ENCODE assay signal across 9 mouse cellular contexts in genomic region chr4:155487746-155488145, GRCm38 (mm10). TPM values are rescaled to one million over a fixed set of nuclear protein-coding genes. Genes with fewer than 3 reads are reported as not detected.
DNase-seq lines count a peak whose midpoint lies in the region; ATAC-seq and TF ChIP-seq lines count a peak whose summit lies in the region.
"Had no signal": no experiment of that assay in that cellular context is flagged by ENCODE, and none has a peak within 500 bp of the region (broad histone marks: within the 10 kb centered on the region; RNA-seq: fewer than 3 reads in every experiment).

No protein-coding gene starts in this region.

- peak; percentile 10 for ATAC-seq in lung, postnatal 0 days
- no peak for ATAC-seq in limb, embryonic 12.5 days (ENCODE audit: insufficient number of reproducible peaks, insufficient read depth, low FRiP score, low TSS enrichment, low read depth)
- ATAC-seq in stomach, embryonic 15.5 days (ENCODE audit: insufficient read depth, low FRiP score, low read depth): no peak

- no peak for TF ChIP-seq CTCF in gastrocnemius, adult 2 months (IDR thresholded peaks at IDR 0.05)
- no peak for TF ChIP-seq CTCF in lung, postnatal 0 days (IDR thresholded peaks at IDR 0.05)

- no peak overlapping the region for H3K9ac ChIP-seq in lung, postnatal 0 days (replicated peaks; ENCODE audit: low read depth)
- H3K9ac ChIP-seq in limb, embryonic 12.5 days (replicated peaks): 0 out of 2 replicates have a peak overlapping the region, but pooled peaks have one; percentile 18
- no peak overlapping the region for H3K9ac ChIP-seq in stomach, embryonic 15.5 days

- DNase-seq in gastrocnemius, adult 2 months: no peak
- no peak for DNase-seq in gastrocnemius, postnatal 4 days (ENCODE audit: low spot score in 2 of 2)
- DNase-seq in lung, postnatal 0 days (ENCODE audit: low spot score): peak; percentile 55
- DNase-seq in lung, postnatal 14 days: no peak
- DNase-seq in cerebellum, postnatal 14 days: no peak
- DNase-seq in urinary bladder, postnatal 25 days (ENCODE audit: low spot score): no peak
- DNase-seq: thymus, adult 2 months had no signal

- H3K4me2 ChIP-seq in lung, postnatal 0 days (replicated peaks; ENCODE audit: low read depth, low read length): no peak overlapping the region
- H3K4me2 ChIP-seq in limb, embryonic 12.5 days: no peak overlapping the region
- peak overlapping the region; percentile 29; the same call in 1 of the 2 replicates for H3K4me2 ChIP-seq in stomach, embryonic 15.5 days

- H3K9me3 ChIP-seq in lung, postnatal 0 days (ENCODE audit: low read length): no peaks in the 10 kb centered on the region
- no peaks in the 10 kb centered on the region for H3K9me3 ChIP-seq in limb, embryonic 12.5 days
- H3K9me3 ChIP-seq in stomach, embryonic 15.5 days: no peaks in the 10 kb centered on the region

- H3K4me3 ChIP-seq in gastrocnemius, adult 2 months: no peak overlapping the region
- H3K4me3 ChIP-seq in lung, postnatal 0 days (ENCODE audit: low read depth, low read length): no peak overlapping the region
- H3K4me3 ChIP-seq in limb, embryonic 12.5 days (replicated peaks): no peak overlapping the region
- H3K4me3 ChIP-seq in stomach, embryonic 15.5 days (replicated peaks): no peak overlapping the region

- H3K27me3 ChIP-seq in lung, postnatal 0 days (replicated peaks; ENCODE audit: insufficient read depth, low read length): no peaks in the 10 kb centered on the region
- no peaks in the 10 kb centered on the region for H3K27me3 ChIP-seq in limb, embryonic 12.5 days
- no peaks in the 10 kb centered on the region for H3K27me3 ChIP-seq in stomach, embryonic 15.5 days (replicated peaks)

- intact Hi-C loops in gastrocnemius, adult 2 months (cut with DNase I): no loop called here

- TF ChIP-seq EP300 in lung, postnatal 0 days (IDR thresholded peaks at IDR 0.05): no peak

- peak overlapping the region; percentile 95 for H3K27ac ChIP-seq in gastrocnemius, adult 2 months
- peak overlapping the region; percentile 94 for H3K27ac ChIP-seq in lung, postnatal 0 days (ENCODE audit: low read length)
- no peak overlapping the region for H3K27ac ChIP-seq in limb, embryonic 12.5 days
- H3K27ac ChIP-seq in stomach, embryonic 15.5 days: peak overlapping the region; percentile 94

- 17% methylated on average over 3 of the region's 3 CpGs for WGBS in lung, postnatal 0 days
- 29% methylated on average over 3 of the region's 3 CpGs for WGBS in limb, embryonic 12.5 days
- 43% methylated on average over 3 of the region's 3 CpGs for WGBS in stomach, embryonic 15.5 days

- no peaks in the 10 kb centered on the region for H3K36me3 ChIP-seq in lung, postnatal 0 days (ENCODE audit: insufficient read depth, low read length)
- H3K36me3 ChIP-seq in limb, embryonic 12.5 days: no peaks in the 10 kb centered on the region
- H3K36me3 ChIP-seq in stomach, embryonic 15.5 days: no peaks in the 10 kb centered on the region

- H3K4me1 ChIP-seq in lung, postnatal 0 days (ENCODE audit: insufficient read depth, low read depth, low read length): peaks cover 31% of the 10 kb centered on the region
- peaks cover 22% of the 10 kb centered on the region for H3K4me1 ChIP-seq in limb, embryonic 12.5 days (replicated peaks)
- H3K4me1 ChIP-seq in stomach, embryonic 15.5 days: peaks cover 39% of the 10 kb centered on the region

RNA-seq across cellular contexts. Expression of gene Gnb1, which starts 3.4 kb away (rescaled TPM):
- 10 to 100 TPM; 48.8 to 75.8 TPM for total RNA-seq in gastrocnemius, adult 2 months (2021)
- 100 to 1,000 TPM; 272 to 286 TPM for total RNA-seq in gastrocnemius, postnatal 4 days (2021)
- polyA plus RNA-seq in lung, postnatal 0 days (2015; fragmentation: Nextera tagmentation; extraction: Ambion mirVana): 445 and 452 TPM in 2 replicates
- 538 and 556 TPM in 2 replicates for polyA plus RNA-seq in limb, embryonic 12.5 days (2016; fragmentation: Nextera tagmentation; extraction: Ambion mirVana)
- polyA plus RNA-seq in stomach, embryonic 15.5 days (2015; fragmentation: Nextera tagmentation; extraction: Ambion mirVana): 446 and 447 TPM in 2 replicates

RNA-seq across cellular contexts. Expression of gene Tmem52, which starts 18.8 kb away (rescaled TPM):
- total RNA-seq in gastrocnemius, adult 2 months (2021): 100 to 1,000 TPM; 215 to 248 TPM
- 10 to 100 TPM; 65.3 to 85.5 TPM for total RNA-seq in gastrocnemius, postnatal 4 days (2021)
- 1.6 and 2.1 TPM in 2 replicates for polyA plus RNA-seq in lung, postnatal 0 days (2015; fragmentation: Nextera tagmentation; extraction: Ambion mirVana)
- polyA plus RNA-seq in limb, embryonic 12.5 days (2016; fragmentation: Nextera tagmentation; extraction: Ambion mirVana): not detected in 2 replicates
- 0.28 and 0.46 TPM in 2 replicates for polyA plus RNA-seq in stomach, embryonic 15.5 days (2015; fragmentation: Nextera tagmentation; extraction: Ambion mirVana)
